Mouse (Mus musculus) erythroblast, embryonic 14.5 days (primary cell): ENCODE measurements around the gene Tspan17.

Source experiments
- GATA1 ChIP-seq: IDR thresholded peaks from 2 replicates; pipeline ENCODE4 v1.6.1; 2012; ENCODE audit warnings: low read length, inconsistent platforms, mixed read lengths
- TAL1 ChIP-seq: IDR thresholded peaks from 3 replicates; pipeline ENCODE4 v1.6.1; 2012; ENCODE audit warnings: low read length, inconsistent platforms, mixed read lengths

DNA sequence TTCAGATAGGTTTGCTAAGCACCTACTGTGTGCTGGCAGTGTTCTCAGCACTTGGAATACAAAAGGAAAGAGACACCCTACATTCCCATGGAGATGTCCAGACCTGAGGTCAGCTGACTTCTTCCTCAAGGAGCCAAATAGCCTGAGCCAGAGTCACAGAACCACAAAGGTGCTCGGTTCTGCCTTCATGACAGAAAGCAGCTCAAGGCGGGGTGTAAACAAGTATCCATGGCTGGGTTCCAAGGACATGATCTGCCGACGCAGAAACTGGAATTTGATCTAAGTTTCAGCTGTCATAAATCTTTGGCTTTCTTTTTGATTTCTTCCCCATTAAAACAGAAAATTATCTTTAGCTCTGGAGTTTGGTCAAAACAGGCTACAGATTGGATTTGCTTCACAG is 11.0 kb downstream of the Tspan17 start:
- TF ChIP-seq TAL1 (no peak), GATA1 (no peak)
